Comparison of ENCODE assay signal across 11 mouse cellular contexts in genomic region chr14:24665210-24665609, GRCm38 (mm10).
"Had no signal": no experiment of that assay in that cellular context is flagged by ENCODE, and none has a peak within 500 bp of the region (broad histone marks: within the 10 kb centered on the region; RNA-seq: fewer than 3 reads in every experiment).

No protein-coding gene starts in this region.

- H3K9ac ChIP-seq: liver, embryonic 13.5 days had no signal

- H3K27me3 ChIP-seq: liver, embryonic 13.5 days had no signal

- H3K4me1 ChIP-seq: liver, embryonic 13.5 days had no signal

- H3K4me3 ChIP-seq: layer of hippocampus, adult 2 months; liver, embryonic 13.5 days had no signal

- H3K27ac ChIP-seq: kidney, postnatal 0 days; layer of hippocampus, adult 2 months; liver, embryonic 13.5 days had no signal

- DNase-seq: kidney, adult 2 months; kidney, postnatal 25 days; layer of hippocampus, adult 9-11 months; liver, embryonic 13.5 days; lung, adult 2 months; lung, postnatal 14 days; lung, postnatal 4 days; thymus, adult 18-20 months; thymus, postnatal 36 days had no signal

- H3K36me3 ChIP-seq: liver, embryonic 13.5 days had no signal

- H3K9me3 ChIP-seq: liver, embryonic 13.5 days had no signal

- H3K4me2 ChIP-seq: liver, embryonic 13.5 days had no signal
